Mouse (Mus musculus): Measurements from ENCODE around the gene Sema4g.

GRCm38 (mm10) chr19:45028746-45029145, 39.8 kb downstream of the Sema4g start:
- TF ChIP-seq CTCF (IDR thresholded peaks at IDR 0.05; ENCODE audit: control insufficient read depth, insufficient read depth, insufficient replicate concordance, low read depth, low read length) (no peak), POLR2A (IDR thresholded peaks at IDR 0.05; ENCODE audit: control insufficient read depth, low read depth, low read length) (no peak)
